11 mouse cellular contexts compared by ENCODE assay signal in the genomic region with DNA sequence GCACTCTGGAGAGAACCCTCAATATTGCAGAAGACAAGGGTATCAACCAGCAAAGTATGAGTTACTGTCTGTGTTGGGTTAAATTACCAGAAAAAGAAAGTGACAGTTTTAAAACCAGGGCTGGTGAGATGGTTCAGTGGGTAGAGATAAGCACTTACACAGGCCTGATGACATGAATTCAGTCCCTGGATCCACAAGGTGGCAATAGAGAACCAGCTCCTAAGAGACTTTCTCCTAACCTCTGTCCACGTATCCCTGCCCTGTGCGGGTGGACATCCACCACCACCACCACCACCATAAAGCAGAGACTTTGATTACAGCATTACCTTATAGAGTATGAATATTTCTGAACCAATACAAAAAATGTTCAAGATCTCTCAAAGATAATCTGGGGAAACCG. TPM values are rescaled to one million over a fixed set of nuclear protein-coding genes. Genes with fewer than 3 reads are reported as not detected.
DNase-seq lines count a peak whose midpoint lies in the region; TF ChIP-seq lines count a peak whose summit lies in the region.
"Had no signal": no experiment of that assay in that cellular context is flagged by ENCODE, and none has a peak within 500 bp of the region (broad histone marks: within the 10 kb centered on the region; RNA-seq: fewer than 3 reads in every experiment).

No protein-coding gene starts in this region.

- H3K9ac ChIP-seq in liver, adult 2 months (ENCODE audit: low read depth, low read length): no peak overlapping the region
- H3K9ac ChIP-seq: heart, embryonic 13.5 days; neural tube, embryonic 13.5 days had no signal

- H3K27me3 ChIP-seq in liver, adult 2 months (ENCODE audit: control insufficient read depth, insufficient read depth, low read length): no peaks in the 10 kb centered on the region
- no peaks in the 10 kb centered on the region for H3K27me3 ChIP-seq in splenic B cell, adult 2 months (ENCODE audit: control insufficient read depth, insufficient read depth, low read length, poor library complexity, severe bottlenecking)
- H3K27me3 ChIP-seq: heart, embryonic 13.5 days; neural tube, embryonic 13.5 days had no signal

- H3K79me2 ChIP-seq in liver, adult 2 months (ENCODE audit: control insufficient read depth, insufficient read depth, low read length): no peaks in the 10 kb centered on the region

- H3K4me3 ChIP-seq in liver, adult 2 months (ENCODE audit: insufficient read depth, low read depth, low read length): no peak overlapping the region
- H3K4me3 ChIP-seq: embryonic facial prominence, embryonic 10.5 days; heart, embryonic 13.5 days; neural tube, embryonic 13.5 days had no signal

- no peaks in the 10 kb centered on the region for H3K4me1 ChIP-seq in liver, adult 2 months (ENCODE audit: control insufficient read depth, insufficient read depth, low read length)
- H3K4me1 ChIP-seq: embryonic facial prominence, embryonic 10.5 days had no signal

- peak; percentile 27 for DNase-seq in adrenal gland, postnatal 10 days
- no peak for DNase-seq in adrenal gland, postnatal 4 days (ENCODE audit: low spot score in 2 of 2)
- peak; percentile 37 for DNase-seq in liver, adult 2 months (ENCODE audit: extremely low read depth, low read depth, low spot score)
- no peak for DNase-seq in liver
- peak; percentile 18 for DNase-seq in induced T-regulatory cell, adult 2 months (ENCODE audit: low read depth)
- DNase-seq in splenic B cell, adult 2 months (ENCODE audit: low read depth, low spot score): peak; percentile 5
- DNase-seq in ovary, postnatal 36 days (ENCODE audit: low spot score): no peak
- DNase-seq in right cerebral cortex, postnatal 36 days (ENCODE audit: low spot score in 2 of 2): no peak

- WGBS in liver, adult 2 months: 66% methylated on average over 3 of the region's 3 CpGs

- H3K36me3 ChIP-seq in liver, adult 2 months (ENCODE audit: control insufficient read depth, insufficient read depth, low read length): peaks cover 11% of the 10 kb centered on the region
- H3K36me3 ChIP-seq in splenic B cell, adult 2 months (ENCODE audit: control insufficient read depth, insufficient read depth, low read length, poor library complexity, severe bottlenecking): 0 out of 2 replicates have a peak, but pooled peaks cover 2% of the 10 kb centered on the region

- peak; percentile 41; the same call in 1 of the 2 replicates for TF ChIP-seq CTCF in liver, adult 2 months (IDR thresholded peaks at IDR 0.05; ENCODE audit: low read depth, low read length)

- H3K27ac ChIP-seq in liver, adult 2 months (replicated peaks; ENCODE audit: insufficient read depth, low read depth, low read length): no peak overlapping the region
- H3K27ac ChIP-seq: embryonic facial prominence, embryonic 10.5 days; heart, embryonic 13.5 days; neural tube, embryonic 13.5 days had no signal

- no peak for TF ChIP-seq POLR2A in liver, adult 2 months (IDR thresholded peaks at IDR 0.05; ENCODE audit: extremely low read depth, insufficient read depth, low read length)

RNA-seq across cellular contexts. Expression of gene Prdm10, which starts 51.6 kb away (rescaled TPM):
- total RNA-seq in adrenal gland, postnatal 10 days (2021): 1 to 10 TPM; 5.9 to 7.8 TPM
- total RNA-seq in adrenal gland, postnatal 4 days (2021): 1 to 10 TPM; 9.0 to 9.3 TPM
- 2.7 and 3.6 TPM in 2 replicates for total RNA-seq in liver, adult 2 months (2014; rRNA removed)
- polyA plus RNA-seq in liver, adult 2 months (2012; rRNA removed): 4.5 and 4.8 TPM in 2 replicates

RNA-seq across cellular contexts. Expression of gene Nfrkb, which starts 54.1 kb away (rescaled TPM):
- 10 to 100 TPM; 19.1 to 30.3 TPM for total RNA-seq in adrenal gland, postnatal 10 days (2021)
- total RNA-seq in adrenal gland, postnatal 4 days (2021): 10 to 100 TPM; 40.3 to 42.0 TPM
- 6.6 and 8.6 TPM in 2 replicates for total RNA-seq in liver, adult 2 months (2014; rRNA removed)
- polyA plus RNA-seq in liver, adult 2 months (2012; rRNA removed): 5.6 and 8.2 TPM in 2 replicates

Comparison
In these comparisons a context has a peak if more than half of its experiments do, and no peak if none do; other contexts are left out.
1. DNase-seq: peak in adrenal gland, postnatal 10 days (single experiment), liver, adult 2 months (single experiment), induced T-regulatory cell, adult 2 months (single experiment) and splenic B cell, adult 2 months (single experiment); none in adrenal gland, postnatal 4 days (0 of 2), liver (single experiment), ovary, postnatal 36 days (single experiment) and right cerebral cortex, postnatal 36 days (0 of 2).